Mouse (Mus musculus): ENCODE data around the gene Cxcr1.

- no peak for TF ChIP-seq CTCF (IDR thresholded peaks at IDR 0.05)
- TF ChIP-seq POLR2A (IDR thresholded peaks at IDR 0.05; ENCODE audit: insufficient read depth, low read depth, low read length): no peak
Observed at GRCm38 (mm10) chr1:74155435-74156012, 38.9 kb downstream of the Cxcr1 start.
